Mouse (Mus musculus) T-cell, adult 2 months (primary cell): ENCODE results near the gene Zfp777.
A peak's percentile ranks its signal among the peaks of the same experiment; 100 is the strongest.

Source experiments
- DNase-seq: peaks from one replicate; pipeline ENCODE4 v3.0.0; 2022; ENCODE audit warnings: low spot score

Gene Zfp777

DNA sequence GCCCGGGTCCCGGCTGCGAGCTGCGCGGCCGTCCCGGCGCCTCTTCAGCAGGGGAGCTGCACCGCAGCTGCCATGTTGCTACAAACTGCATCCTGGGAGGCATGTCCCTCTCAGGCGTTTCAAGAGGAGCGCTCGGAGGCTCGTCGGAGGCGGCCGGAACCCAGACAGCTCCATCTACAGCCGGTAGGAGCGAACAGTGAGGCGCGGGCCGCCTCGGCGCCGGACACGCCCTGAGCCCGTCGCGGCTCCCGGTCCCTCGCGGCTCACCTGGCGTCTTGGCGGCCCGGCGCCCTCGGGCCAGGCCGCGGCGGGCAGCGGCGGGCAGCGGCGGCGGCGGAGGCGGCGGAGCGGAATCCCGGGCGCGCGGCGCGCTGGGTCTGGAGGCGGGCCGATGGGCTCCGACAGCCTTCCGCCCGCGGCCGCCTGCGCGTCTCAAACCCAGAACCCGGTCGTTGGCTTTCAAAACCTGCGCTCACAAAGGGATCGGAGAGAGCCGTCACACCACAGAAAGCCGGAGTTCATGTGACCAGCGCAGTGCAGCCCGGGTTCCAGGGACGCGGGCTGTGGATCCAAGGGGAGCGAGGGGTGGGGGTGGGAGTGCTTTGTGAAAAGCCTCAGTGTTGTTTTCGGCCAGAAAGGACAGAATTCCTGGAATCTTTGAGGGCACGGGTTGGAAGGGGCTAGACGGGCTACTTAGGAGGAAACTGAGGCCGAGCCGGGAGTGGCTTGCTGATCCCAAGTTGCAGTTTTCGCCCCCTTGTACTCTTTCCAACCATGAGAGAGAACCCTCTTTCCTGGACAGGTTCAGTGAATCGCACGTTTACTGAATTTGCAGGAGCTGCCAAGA lies at the start of gene Zfp777:
Gene Zfp777 (minus strand): TSS at position 486 of the 847 bp plus-strand sequence.
- DNase-seq = peak; percentile 89

- DNase-seq = no peak
Measured at GRCm38 (mm10) chr6:48086957-48087715, 38.4 kb upstream of the Zfp777 start.

- peak; percentile 93 for DNase-seq
Measured at GRCm38 (mm10) chr6:48086471-48086878, 37.8 kb upstream of the Zfp777 start, which contains the start of gene Zfp746. TSS of gene Zfp746 (minus strand) at chr6:48086593.

DNA sequence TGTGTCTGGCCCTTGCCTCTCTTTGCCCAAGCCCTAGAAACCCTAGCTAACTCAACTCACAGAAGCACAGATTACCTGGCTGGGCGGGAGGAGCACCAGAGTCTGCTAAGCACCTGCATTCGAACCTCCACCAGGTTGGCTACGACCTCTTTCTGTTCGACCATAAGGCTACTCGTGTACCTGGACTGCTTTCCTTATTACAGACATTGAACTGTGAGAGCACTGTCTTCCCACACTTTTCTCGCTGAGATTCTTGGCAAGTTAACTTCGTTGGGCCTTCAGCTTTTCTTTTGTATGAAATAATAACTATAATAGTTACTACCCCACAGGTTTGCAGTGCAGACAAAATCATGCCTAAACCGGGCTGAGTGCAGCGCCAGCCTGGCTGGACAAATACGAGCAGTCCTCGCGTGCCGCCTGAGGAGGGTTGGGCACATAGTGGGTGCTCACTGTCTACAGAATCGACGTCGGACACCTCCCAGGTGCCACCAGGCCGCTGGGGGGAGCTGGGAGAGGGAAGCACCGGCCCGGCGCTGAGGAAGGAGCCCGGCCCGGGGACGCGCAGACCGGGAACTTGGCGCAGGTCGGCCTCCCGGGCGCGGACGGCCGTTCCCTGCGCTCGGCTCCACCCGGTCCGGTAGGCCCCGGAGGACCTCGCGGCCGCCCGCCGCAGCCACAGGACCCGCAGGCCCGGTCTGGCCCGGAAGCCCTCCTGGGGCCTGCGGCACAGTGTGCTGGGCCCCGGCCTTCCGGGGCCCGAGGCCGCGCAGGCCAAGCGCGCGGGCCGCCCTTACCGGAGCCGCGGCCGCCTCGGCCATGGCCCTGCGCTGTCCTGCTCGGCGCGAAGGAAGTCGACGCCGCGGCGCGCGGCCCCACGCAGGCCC lies 37.1 kb upstream of the Zfp777 start:
- peak; percentile 64 for DNase-seq

GRCm38 (mm10) chr6:48083733-48084191 lies 35.1 kb upstream of the Zfp777 start:
- peak; percentile 30 for DNase-seq

GRCm38 (mm10) chr6:48081952-48082351 lies 33.2 kb upstream of the Zfp777 start:
- no peak for DNase-seq

- DNase-seq = no peak
Measured at GRCm38 (mm10) chr6:48081021-48081420, 32.3 kb upstream of the Zfp777 start.

GRCm38 (mm10) chr6:48073316-48073715 lies 24.6 kb upstream of the Zfp777 start:
- no peak for DNase-seq

DNA sequence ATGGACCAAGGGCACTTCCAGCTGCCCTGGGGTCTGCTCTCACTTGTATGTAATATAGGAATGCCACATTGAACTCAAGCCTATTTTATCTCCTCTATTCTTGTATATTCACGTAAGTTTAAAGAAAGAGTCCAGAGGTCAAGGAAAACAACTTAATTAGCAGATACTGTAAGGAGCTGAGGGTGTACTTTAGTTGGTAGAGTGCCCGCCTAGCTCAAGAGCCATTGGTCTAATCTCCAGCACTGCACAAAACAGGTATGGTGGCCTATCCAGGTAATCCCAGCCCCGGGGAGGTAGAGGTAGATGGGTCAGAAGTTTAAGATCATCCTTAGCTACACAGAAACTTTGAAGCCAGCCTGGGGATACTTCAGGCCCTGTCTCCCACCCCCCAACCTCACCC lies 18.8 kb upstream of the Zfp777 start:
- no peak for DNase-seq

DNA sequence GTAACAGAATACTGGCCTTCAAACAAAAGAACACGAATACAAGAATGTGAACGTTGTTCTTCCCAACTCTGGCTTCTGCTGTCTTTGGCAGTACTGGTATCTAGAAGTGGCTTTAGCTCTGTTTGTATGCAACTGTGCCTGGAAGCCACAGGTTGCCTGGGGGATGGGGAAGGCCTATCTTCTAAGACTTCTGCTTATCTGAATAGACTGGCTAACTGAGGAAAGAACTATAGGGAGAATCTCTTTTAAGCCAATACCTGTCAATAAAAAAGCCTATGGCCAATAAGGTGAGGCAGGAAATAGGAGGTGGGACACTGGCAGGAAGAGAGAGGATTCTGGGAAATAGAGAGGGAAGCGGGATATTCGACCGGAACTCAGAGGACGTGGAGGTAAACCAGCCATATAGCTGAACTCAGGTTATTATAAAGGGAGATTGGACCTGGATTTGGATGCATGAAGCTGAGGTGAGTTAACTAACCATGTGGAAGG lies 16.9 kb upstream of the Zfp777 start:
- DNase-seq = no peak

DNA sequence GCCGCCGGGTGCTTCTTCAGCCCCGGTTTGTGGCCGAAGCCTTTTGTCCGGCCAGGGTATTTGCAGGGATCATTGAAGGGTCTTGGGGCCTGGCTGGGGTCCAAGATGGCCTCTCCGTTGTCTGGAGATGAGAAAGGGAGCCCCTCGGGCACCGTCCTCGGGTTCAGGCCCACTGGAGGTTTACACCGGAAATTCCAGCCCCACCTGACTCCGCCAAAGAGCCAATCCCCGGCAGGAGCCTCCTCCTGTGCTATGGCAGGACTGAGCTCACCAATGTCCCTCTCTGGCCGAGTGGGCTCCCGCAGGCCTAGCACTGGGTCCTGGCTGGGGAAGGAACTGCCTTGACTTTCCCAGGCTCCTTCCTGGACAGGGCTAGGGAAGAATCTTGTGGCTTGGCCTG lies 15.7 kb upstream of the Zfp777 start:
- no peak for DNase-seq

- DNase-seq = no peak
Measured at GRCm38 (mm10) chr6:48063940-48064339, 15.2 kb upstream of the Zfp777 start.

GRCm38 (mm10) chr6:48060895-48061294 lies 12.2 kb upstream of the Zfp777 start:
- no peak for DNase-seq

- DNase-seq = no peak
Measured at GRCm38 (mm10) chr6:48060421-48060820, 11.7 kb upstream of the Zfp777 start.

GRCm38 (mm10) chr6:48052136-48052535 lies 3.4 kb upstream of the Zfp777 start:
- no peak for DNase-seq

GRCm38 (mm10) chr6:48051666-48052065 lies 3.0 kb upstream of the Zfp777 start:
- DNase-seq = no peak

GRCm38 (mm10) chr6:48049273-48050065 lies 758 bp upstream of the Zfp777 start:
- DNase-seq = no peak

DNA sequence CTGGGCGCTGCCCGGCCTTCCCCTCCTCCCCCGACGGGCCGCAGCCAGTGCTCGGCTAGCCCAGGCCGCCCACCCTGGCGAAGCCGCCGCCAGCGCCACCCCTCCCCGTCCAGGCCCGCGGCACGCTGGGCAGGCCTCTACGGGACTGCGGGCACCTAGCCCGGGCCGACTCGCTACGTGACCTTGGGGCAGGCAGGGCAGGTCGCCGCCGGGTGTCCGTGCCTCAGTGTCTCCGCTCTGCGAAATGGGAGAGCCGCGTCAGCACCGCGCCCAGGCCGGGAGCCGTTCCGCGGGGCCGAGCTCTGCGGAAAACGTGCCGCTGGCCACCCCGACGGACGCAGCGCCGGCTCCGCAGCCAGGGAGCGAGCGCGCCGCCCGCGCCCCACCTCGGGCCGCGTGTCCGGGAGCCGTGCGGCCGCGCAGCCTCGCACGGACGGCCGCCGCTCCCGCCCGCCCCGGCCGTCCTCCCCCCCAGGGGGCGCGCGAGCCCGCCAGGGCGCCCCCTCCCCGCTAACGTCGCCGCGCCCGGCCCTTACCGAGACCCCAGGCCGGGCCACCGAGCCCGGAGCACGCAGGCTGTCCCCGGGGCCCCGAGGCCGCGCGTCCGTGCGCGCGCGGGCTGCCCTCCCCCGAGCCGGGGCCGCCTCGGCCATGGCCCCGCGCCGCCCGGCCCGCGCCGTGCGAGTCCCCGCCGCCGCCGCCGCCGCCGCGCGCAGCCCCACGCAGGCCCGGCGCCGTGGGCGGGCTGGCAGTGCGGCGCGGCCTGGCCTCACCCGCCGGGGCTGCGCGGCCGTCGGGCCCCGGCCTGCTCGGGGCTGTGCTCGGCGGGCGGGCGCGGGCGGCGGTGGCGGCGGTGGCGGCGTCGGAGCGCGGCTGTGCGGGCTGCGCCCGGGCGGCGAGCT lies 1.0 kb downstream of the Zfp777 start:
- DNase-seq = peak; percentile 6

DNA sequence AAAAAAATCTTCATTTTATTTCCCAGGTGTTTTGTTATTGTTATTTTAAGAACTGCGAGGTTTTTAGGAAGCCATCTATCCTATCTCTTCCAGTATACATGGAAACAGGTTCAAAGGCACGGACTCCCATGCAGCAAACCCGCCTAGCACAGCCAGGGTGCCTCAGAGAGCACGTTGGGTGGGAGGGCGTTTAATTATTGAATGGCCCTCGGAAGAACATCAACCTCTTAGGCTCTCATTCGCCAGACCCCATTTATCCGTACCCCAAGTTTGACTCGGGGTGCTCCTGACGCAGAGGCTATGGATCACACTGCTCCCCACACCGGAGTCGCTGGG lies 1.6 kb downstream of the Zfp777 start:
- DNase-seq = peak; percentile 4

GRCm38 (mm10) chr6:48032661-48033060 lies 16.1 kb downstream of the Zfp777 start:
- no peak for DNase-seq
